Mouse (Mus musculus): ENCODE results near the gene Rpl14.

- TF ChIP-seq CTCF (IDR thresholded peaks at IDR 0.05; ENCODE audit: low read depth, low read length) (no peak), TAL1 (conservative IDR thresholded peaks at IDR 0.05; ENCODE audit: low read depth, low read length) (no peak)
Measured at GRCm38 (mm10) chr9:120530471-120530870, 40.8 kb upstream of the Rpl14 start.

Measured in G1E (cell line).